Mouse (Mus musculus) bone marrow, adult 2 months (tissue): Measurements from ENCODE around the gene Rab4a.

ENCODE experiments used
- CTCF ChIP-seq: fragments of 200-500 bp; IDR thresholded peaks from 2 replicates; pipeline ENCODE4 v1.5.1; 2011; ENCODE audit warnings: low read length, control low read depth; ENCODE audit not compliant: control insufficient read depth, insufficient read depth
- POLR2A ChIP-seq: fragments of 200-500 bp; IDR thresholded peaks from 2 replicates; pipeline ENCODE4 v1.6.1; 2011; ENCODE audit warnings: low read depth, mild to moderate bottlenecking, control low read depth, low read length, borderline replicate concordance; ENCODE audit not compliant: control insufficient read depth

GRCm38 (mm10) chr8:123808671-123809070 is 2.9 kb downstream of the Rab4a start:
- TF ChIP-seq POLR2A, result no peak
- TF ChIP-seq CTCF, result no peak
